Mouse (Mus musculus) lung, postnatal 0 days (tissue): ENCODE results near the gene Zkscan17.

Source experiments
- CTCF ChIP-seq: IDR thresholded peaks from 2 replicates; pipeline ENCODE4 v1.5.1; 2016; ENCODE audit warnings: antibody characterized with exemption, mild to moderate bottlenecking
- EP300 ChIP-seq: IDR thresholded peaks from 2 replicates; pipeline ENCODE4 v1.6.1; 2016; ENCODE audit warnings: antibody characterized with exemption, mild to moderate bottlenecking, control low read depth

DNA sequence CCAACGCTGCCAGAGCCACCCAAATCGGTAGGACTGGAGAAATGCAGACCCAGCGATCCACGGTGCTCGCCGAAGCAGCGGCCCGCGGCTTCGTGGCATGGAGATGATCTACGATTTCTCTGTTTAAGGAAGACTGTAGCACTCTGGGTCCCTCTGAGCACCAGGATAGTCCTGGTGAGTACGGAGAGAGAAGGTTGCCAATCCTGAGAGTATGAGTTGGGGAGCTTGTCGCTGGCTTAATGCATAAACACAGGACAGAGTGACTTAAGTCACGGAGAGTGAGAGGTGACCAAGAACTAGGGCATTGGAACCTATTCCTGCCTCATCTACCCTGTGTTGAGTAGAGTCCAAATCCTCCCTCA is 19.9 kb downstream of the Zkscan17 start:
- TF ChIP-seq CTCF (no peak), EP300 (no peak)
